Mouse (Mus musculus) T-helper 17 cell (primary cell): ENCODE measurements around the gene Olfr1151.

Experiments used
- in situ Hi-C, 2 experiments: fragments of 300-600 bp; cut with MboI, MseI; formaldehyde crosslinking; loops; 1 replicate in 1 of 2; 2 replicates in 1 of 2; pipeline ENCODE4 v1.15.1; 2025; ENCODE audit warnings: high pct_unique_total_duplicates in 2 of 2

Gene Olfr1151

DNA sequence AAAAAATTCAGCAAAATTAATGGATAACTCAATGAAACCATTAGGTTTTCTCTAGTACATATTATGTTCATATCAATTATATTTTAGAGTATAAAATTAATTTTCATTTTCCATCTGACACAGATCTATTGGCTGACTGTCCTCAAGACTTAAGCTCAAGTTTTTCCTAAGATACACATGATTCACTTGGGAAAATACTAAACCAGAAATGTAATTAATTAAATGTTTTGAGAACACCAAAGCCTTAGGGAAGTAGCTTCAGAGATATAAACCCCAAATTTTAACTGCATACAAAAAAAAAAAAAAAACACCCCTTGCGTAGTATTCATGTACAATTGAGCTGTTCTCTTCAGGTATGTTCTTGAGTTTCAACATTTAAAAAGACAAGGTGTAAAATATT is at the start of gene Olfr1151:
Gene Olfr1151 (plus strand): TSS at position 301 of the 400 bp plus-strand sequence.
- in situ Hi-C loops: loop anchor here in 1 of 2 experiments (10.0 kb wide), 1 partner anchor 371 kb away; no protein-coding TSS in a partner anchor

DNA sequence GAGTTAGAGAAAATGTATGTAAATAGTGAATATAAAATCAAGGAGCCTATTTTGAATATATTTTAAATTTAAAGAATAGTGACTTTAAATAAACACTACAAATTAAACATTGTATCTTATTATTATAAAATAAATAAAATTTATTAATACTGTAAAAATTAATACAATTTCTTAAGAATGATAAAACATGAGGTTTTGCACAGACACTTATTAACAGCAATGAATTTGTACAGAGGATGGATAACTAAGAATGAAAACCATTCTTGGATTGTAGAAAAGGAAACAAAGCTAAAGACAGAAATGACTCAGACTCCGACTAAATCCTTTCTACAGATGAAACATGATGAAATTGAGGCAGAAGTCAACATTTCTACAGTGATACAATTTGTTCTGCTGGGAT is 46.1 kb upstream of the Olfr1151 start, which contains the start of gene Olfr1145:
Gene Olfr1145 (plus strand): TSS at position 301 of the 400 bp plus-strand sequence.
- in situ Hi-C loops: loop anchor here in 1 of 2 experiments (10.0 kb wide), 1 partner anchor 545 kb away; the partner anchor contains the start of gene Olfr1116

DNA sequence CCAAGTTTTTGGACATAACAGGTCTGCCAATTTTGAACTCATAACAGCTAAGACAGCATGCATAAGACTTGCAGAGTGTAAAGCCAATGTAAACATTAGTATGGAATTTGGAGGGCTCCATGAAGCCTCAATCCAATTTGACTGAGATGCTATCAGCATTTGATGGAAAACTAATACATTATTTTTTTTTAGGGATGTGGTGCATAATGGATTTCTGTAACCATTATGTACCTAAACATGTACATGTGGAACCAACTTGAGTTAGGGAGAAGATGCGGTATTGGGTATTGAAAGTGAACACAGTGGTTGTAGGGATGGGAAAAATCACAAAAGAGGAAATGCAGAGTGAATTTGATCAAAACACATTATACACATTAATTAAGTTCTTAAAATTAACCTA is 25.4 kb upstream of the Olfr1151 start, which contains the start of gene Olfr1148:
Gene Olfr1148 (plus strand): TSS at position 301 of the 400 bp plus-strand sequence.
- in situ Hi-C loops: no loop called here

DNA sequence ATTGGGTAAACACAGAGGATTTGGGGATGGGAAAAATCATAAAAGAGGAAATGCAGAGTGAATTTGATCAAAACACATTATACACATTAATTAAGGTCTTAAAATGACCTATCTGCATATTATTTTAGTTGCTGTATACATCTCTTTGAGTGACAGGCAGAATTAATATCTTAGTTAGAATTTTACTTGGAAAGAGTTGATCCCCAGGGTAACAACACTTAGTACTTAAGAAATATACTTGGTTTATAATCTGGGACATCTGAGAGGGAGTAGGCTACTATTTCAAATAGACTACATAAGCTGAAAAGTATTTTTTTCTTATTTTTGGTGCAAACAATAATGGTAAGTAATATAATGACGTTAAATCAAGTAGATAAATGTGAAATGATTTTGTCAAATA is 12.0 kb upstream of the Olfr1151 start, which contains the start of gene Olfr1150-ps1:
Gene Olfr1150-ps1 (plus strand): TSS at position 301 of the 400 bp plus-strand sequence.
- in situ Hi-C loops: no loop called here

DNA sequence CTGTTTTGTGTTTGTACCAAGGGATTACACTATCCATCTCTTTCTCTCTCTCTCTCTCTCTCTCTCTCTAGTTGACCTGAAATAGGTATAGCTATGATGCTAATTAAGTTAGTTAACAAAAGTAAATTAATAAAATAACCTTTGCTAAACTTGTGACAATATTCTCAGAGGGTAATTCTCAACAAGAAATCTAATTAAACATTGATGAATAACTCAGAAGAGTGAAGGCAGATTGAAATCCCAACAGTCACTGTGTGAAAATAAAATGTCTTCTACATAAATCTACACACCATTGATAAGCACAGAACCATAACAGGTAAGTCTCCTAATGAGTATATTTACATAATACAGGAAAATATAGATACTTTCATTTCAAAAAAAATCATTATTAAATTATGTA is 10.5 kb downstream of the Olfr1151 start, which contains the start of gene Olfr1152:
Gene Olfr1152 (plus strand): TSS at position 301 of the 400 bp plus-strand sequence.
- in situ Hi-C loops: no loop called here

DNA sequence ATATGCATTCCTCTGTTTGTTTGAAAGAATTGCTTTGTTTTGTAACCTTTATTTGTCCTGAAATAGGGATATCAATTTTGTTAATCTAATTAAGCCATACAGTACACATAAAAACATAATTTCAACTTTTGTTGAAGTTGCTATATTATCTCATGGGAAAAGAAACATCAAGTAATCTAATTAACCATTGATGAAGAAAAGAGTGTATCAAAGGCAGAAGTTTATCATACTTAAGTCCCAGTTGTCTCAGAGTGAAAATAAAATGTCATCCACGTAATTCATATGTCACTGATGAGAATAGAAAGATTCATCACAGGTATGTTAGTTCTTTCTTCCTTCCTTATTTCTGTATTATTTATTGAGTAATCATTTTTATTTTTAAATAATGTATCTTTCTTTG is 39.0 kb downstream of the Olfr1151 start, which contains the start of gene Olfr1153:
Gene Olfr1153 (plus strand): TSS at position 301 of the 400 bp plus-strand sequence.
- in situ Hi-C loops: loop anchor here in 1 of 2 experiments (10.0 kb wide), 1 partner anchor 1450 kb away; the partner anchor contains the start of gene Olfr1233

DNA sequence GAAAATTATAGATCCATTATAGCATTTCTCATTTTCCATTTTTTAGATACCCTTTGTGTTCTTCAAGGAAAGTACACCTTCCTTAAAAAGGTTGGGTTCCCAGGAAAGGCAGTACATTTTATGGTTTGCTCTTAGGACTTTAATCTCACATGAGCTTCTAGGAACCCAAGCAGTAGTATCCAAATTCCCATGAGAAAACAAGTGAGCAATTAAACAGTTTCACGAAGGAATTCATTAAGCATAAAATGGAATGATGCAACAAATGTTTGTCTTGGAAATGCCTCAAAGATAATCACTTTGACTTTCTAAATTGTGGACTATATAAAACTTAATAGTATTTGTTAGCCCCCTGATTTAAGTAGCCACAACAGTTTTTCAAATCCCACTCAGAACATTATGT is 49.4 kb downstream of the Olfr1151 start, which contains the start of gene Olfr1154:
Gene Olfr1154 (minus strand): TSS at position 101 of the 400 bp plus-strand sequence.
- in situ Hi-C loops: no loop called here
